Mouse (Mus musculus): ENCODE data around the gene Dnajc5.

The Dnajc5 gene

DNA sequence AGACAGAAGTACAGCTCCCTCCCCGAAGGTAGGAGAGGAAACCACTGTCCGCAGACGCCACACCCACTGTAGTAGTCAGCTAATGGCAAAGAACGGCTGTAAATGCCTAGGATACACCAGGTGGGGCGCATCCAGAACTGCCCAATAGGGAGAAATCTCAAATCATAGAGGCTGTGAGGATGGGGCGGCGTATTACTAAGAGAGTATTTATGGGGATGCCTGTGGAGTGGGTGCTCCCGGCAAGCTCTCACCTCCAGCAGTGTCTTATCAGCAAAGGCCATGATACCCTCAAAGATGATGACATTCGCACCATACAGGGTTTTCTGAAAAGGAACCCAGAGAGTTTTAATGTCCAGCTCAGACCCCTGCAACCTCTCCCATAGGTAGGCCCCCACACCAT lies 53.7 kb downstream of the Dnajc5 start:
- no peak for DNase-seq

- DNase-seq = no peak
Observed at GRCm38 (mm10) chr2:181574921-181575545, 54.7 kb downstream of the Dnajc5 start.

DNA sequence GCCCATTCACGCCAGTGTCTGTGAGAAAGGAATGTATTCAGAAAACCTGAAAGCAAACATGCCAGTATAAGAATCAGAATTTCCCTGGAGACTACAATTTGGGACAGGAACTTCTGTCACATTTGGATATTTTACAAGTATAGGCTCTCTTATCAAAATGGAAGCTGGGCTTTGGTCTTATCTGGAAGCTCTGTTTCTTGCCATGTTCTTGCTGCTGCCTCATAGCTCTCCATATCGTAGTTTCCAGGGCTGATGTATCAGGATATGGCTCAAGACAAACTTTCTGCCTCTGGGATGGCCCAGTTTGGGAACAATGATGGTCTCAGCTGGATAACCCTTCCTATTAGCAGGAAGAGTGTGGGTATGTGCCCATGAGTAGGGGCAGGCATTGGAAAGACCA lies 56.3 kb downstream of the Dnajc5 start:
- DNase-seq = no peak

DNA sequence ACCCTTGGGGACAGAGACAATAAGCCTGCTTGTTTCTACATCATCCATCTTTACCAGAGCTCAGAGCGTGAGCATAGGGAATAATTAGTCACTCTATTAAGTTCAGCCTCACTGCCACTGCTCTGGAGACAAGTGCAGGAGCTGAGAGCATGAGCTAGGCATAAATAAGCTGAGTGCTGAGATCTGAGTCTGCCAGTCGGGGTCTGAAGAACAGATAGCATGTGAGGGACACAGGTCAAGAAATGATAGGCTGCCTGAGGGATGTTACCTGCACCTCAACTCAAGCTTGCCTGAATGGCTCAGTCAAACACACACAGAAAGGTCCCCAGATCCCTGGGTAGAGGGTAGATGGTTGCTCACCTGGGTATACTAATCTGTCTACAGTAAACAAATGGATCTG lies 56.8 kb downstream of the Dnajc5 start:
- DNase-seq = no peak

DNA sequence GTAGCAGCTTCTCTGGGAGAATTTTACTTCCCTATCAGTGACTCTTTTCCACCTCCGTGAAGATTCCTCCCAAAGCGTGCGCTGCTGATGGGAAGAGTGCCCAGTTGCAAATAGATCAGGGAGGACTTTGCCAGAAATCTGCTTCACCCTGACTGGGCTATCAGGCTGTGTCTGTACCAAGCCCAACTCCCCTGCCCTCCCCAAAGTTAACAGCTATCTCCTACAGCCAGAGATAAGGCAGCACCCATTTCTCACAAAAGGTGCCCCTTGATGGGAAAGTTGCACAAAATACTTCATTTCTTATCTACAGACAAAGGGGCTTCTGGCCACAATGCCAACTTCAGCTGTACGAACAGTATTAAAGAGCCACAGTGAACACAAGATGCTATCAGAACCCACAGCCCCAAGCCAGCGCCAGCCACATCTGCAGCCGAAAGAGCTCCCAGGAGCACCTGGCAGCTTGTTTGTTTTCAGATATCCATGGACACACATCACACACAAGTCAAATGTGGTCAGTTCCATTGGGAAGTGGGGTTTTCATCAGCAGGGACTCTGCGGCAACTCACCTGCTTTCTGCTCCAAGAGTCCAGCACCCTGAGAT lies 57.8 kb downstream of the Dnajc5 start:
- no peak for DNase-seq

GRCm38 (mm10) chr2:181578790-181579618 lies 58.7 kb downstream of the Dnajc5 start:
- peak; percentile 2 for DNase-seq

DNA sequence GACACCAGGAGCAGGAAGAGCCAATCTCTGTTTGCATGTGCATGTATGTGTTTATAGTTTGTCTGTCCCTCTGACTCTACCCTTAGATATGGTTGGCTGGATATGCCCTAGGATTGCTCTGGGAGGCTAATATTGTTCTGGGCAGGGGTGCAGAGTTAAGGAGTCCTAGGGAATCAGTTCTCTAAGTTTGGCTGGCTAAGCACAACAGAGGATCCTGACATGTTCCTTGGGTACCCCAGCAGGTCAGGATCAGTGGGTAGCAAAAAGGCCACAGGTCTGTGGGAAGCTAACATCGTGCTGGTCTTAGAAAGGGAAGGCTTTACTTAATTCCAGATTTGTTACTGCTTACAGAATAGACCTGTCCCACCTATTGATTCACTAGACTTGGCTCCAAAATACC lies 59.4 kb downstream of the Dnajc5 start:
- DNase-seq = peak; percentile 2

GRCm38 (mm10) chr2:181580131-181580772 lies 60.0 kb downstream of the Dnajc5 start:
- DNase-seq = no peak

GRCm38 (mm10) chr2:181581016-181581401 lies 60.7 kb downstream of the Dnajc5 start:
- DNase-seq = peak; percentile 81

DNA sequence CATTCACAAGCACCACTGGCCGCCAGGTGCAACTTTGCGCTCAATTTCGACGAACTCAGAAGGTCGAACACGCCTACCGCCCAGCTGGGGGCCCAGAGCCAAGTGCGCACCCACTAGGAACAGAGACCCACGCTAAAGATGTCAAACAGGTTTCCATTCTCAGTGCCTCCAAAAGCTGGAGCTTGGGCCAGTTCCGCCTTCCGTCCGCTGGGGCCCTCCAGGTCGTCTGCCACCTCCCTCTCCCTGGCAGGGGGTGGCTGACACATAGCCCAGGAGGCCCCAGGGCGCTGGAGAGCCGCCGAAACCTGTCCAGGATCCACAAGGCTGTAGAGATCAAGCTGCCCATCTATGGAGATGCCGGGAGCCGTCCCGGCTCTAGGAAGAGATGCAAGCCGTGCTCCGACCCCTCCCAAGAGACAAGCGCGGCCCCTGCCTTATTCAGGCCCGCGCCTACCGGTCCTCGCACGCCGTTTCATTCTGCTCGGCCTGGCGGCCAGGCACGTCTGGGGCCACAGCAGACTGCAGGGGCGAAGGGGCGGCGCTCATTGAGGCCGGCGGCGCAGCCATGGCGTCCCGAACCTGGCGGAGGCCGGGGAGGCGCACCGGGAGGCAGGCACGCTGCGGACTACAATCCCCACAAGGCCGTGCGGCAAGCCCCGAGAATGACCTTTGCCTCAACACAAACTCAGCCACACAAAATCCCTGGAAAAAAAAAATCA lies 61.3 kb downstream of the Dnajc5 start:
- DNase-seq = peak; percentile 87

DNA sequence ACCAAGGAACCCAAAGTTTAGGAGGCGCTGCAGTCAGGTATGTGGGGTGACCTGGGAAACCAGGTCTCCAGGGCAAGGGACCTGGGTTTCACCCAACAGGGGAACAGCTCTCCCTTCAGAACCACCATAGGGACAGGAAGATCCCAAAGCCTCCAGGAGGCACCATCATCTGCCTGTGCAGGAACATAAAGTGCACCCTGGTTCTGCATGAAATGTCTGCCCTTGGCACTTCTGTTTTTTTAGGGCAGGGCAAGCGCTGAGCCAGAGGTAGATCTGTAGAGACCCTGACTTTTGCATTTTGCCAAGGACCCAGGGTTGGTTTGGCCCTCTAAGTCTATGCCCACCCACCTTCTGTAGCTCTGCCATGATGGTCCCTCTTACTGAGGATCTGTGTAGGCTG lies 62.1 kb downstream of the Dnajc5 start:
- no peak for DNase-seq

GRCm38 (mm10) chr2:181582939-181583338 lies 62.7 kb downstream of the Dnajc5 start:
- no peak for DNase-seq

DNA sequence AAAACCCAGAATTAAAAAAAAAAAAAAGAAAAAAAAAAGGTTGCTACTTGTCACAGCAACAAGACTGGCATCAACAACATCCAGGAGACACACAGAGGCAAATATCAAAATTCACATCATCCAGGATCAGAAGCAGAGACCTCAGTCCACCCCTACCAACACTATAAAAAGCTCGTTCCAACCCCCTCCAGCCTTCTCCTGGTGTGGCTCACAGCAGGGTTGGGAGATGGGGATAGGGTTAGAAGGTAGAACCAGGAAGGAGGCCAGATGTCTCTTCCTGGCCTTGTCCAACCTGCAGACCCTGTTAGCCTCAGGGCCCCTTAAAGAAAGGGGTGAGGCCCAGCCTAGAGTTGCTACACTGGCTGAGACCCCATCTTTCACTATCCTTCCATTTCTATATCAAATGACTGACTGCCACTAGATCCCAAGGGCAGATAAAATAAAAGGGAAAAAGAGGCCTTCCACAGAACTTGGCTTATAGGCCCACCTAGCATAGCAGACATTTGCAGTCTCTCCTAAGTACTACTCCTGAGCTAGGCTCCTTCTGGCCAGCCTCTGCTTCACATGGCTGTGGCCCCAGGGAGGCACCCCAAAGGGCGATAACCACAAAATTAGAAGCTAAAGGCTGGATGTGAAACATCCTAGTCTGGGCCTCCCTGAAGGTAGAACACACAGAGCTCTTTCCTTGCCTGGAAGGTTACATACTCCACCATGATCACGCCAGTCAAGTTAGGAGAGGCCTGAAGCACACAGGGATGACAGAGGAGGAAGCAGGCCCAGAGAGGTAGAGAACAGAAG lies 63.4 kb downstream of the Dnajc5 start:
- DNase-seq = no peak

DNA sequence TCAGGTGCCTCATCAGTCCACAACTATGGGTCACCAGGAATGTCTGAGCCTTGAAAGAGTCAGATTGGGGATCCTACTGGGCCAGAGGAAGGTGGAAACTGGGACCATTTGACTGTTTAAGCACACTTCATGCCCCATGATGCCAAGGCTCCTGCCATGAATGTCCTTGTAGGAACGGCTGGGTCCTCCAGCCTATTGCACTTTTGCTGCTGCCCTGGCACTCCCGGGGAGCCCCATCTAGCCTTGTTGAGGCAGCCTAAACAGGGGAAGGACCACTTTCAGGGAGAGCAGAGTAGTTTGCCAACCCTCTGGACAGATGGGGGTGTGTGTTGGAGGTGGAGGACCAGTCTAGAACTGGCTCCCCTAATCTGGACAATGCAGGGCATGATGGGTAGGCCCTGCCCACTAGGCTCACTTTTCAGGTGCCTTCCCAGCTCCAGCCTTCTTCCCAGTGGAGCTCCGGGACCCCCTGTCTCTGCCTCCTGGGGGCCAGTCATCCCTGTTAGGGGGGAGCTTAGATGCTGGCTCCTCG lies 64.2 kb downstream of the Dnajc5 start, which contains the start of gene Uckl1:
TSS of gene Uckl1 (minus strand) at position 482 of the 532 bp plus-strand sequence.
- no peak for DNase-seq

GRCm38 (mm10) chr2:181585506-181585905 lies 65.2 kb downstream of the Dnajc5 start:
- DNase-seq = no peak

DNA sequence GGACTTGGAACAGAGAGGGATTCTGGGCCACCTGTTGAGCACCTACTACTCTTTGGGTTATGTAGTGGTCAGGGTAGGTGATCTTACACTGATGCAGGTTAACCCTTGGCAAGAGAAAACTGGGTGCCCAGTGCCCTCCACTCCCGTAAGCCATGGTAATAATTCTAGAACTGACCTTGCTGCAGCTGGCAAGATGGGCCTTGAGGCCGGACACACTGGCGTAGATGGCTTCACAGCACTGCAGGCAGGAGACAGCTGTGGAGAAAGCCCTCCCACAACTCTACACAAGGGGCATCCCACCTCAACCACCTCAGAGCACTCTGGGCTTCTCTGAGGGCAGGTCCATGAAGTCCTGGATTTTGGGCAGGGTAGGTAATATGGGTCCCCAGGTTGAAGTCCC lies 65.8 kb downstream of the Dnajc5 start:
- no peak for DNase-seq

DNA sequence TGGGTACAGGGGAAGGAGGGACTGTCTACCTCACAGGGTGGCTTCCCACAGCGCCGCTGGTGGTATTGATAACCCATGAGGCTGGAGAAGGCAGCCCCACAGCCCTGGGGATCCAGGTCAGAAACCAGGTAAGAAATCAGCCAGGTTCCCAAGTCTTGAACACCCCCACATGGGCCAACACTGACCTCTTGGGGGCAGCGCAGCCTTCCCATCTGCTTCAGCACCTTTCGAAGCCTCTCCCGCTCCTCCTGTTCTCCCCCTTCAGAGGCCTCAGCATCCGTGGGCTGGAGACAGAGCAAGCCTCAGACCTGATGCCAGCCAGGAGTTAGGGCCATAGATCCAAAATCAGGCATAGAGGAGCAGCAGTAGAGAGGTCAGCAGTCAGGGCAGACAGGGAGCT lies 67.5 kb downstream of the Dnajc5 start:
- DNase-seq = no peak

DNA sequence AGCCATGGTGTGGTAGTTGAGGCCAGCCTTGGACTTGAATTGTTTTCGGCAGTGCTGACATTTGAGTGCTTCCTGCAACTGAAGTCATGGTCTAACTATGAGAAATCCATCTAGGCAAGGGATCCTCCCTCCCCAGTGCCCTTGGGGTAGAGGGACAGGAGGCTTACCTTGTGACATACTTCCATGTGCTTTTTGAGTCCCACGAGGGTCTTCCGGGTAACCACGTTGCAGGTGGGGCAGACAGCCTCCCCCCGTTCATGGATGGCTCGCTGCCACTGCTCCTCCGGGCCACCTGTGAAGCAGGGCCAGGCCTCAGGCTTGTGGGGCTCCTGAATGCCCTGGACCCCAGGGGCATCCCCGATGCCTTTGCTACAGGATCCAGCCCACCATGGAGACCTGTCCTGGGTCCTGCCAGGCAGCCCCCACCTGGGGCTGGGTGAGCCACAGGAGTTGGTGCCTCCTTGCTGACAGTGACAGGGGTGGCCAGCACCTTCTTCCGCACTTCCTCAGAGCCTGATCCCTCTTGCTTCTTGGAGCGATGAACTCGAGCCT lies 68.0 kb downstream of the Dnajc5 start:
- DNase-seq = no peak

GRCm38 (mm10) chr2:181589011-181589731 lies 68.9 kb downstream of the Dnajc5 start:
- DNase-seq = no peak

GRCm38 (mm10) chr2:181589732-181590105 lies 69.4 kb downstream of the Dnajc5 start:
- no peak for DNase-seq

DNA sequence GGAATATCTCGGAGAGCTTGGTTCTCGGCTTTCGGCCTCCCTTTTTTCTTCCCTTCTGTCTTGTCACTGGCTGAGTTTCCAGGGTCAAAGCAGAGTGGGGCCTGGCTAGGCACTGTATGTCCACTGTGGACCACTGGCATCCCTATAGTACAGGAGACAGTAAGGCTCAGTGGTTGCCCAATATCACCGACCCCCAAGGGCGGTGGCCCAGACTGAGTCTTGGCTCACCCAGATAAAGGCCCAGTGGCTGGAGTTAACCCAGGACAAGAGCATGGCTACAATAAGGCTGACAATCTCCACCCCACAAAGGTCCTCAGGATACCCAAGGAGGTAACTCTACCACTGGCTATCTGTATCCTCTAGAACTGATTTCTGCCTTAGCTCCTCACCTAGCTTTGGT lies 70.2 kb downstream of the Dnajc5 start:
- DNase-seq = no peak

Measured in right cerebral cortex, postnatal 25 days (tissue).